Comparison of ENCODE assay signal across 9 mouse cellular contexts in the genomic region with DNA sequence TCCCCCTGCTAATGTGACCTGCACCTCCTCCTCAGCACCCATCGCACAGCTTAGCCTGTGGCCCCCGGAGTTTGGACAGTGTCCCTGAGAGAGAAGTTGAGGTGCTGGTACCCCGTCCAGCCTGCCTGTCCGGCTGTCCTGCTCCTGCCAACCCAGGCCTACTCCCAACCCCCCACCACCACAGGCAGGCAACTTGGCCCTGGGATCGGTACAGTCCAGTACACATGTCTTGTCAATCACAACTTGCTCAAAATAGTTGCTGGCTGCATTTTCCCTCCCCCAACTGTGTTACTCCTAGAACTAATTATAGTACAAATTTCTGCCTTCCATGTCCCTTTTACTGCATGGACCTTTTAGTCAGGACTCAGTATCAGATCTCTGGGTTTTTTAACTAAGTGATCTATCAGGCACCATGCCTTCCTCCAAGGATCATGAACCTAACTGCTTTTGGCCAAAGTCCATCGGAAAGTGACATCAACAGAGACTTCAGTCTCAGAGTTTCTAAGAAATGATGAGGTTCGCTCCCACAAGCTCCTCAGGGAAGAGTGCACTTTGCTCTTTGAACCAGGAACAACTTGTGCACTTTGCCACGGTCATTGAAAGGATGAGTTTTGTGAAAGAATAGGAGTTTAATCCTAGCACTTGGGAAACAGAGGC. TPM values are rescaled to one million over a fixed set of nuclear protein-coding genes. Genes with fewer than 3 reads are reported as not detected.
DNase-seq lines count a peak whose midpoint lies in the region; ATAC-seq and TF ChIP-seq lines count a peak whose summit lies in the region.
"Had no signal": no experiment of that assay in that cellular context is flagged by ENCODE, and none has a peak within 500 bp of the region (broad histone marks: within the 10 kb centered on the region; RNA-seq: fewer than 3 reads in every experiment).

A gene (minus strand): TSS at position 201 of the 657 bp plus-strand sequence.

- WGBS in neural tube, embryonic 13.5 days = 80% methylated on average over 8 of the region's 8 CpGs
- 42% methylated on average over 8 of the region's 8 CpGs for WGBS in heart, embryonic 13.5 days
- WGBS in kidney, postnatal 0 days = 75% methylated on average over 8 of the region's 8 CpGs
- WGBS in forebrain, embryonic 11.5 days = 83% methylated on average over 8 of the region's 8 CpGs

- no peak within 1 kb of the TSS for H3K4me3 ChIP-seq in neural tube, embryonic 13.5 days
- H3K4me3 ChIP-seq in heart, embryonic 13.5 days = peak within 1 kb of the TSS; percentile 44
- no peak within 1 kb of the TSS for H3K4me3 ChIP-seq in kidney, postnatal 0 days (replicated peaks; ENCODE audit: low read depth, low read length)
- H3K4me3 ChIP-seq in forebrain, embryonic 11.5 days (ENCODE audit: low read depth, low read length) = no peak within 1 kb of the TSS

- 0 out of 2 replicates have a peak, but pooled peaks cover 1% of the 10 kb centered on the region for H3K4me1 ChIP-seq in neural tube, embryonic 13.5 days (replicated peaks)
- H3K4me1 ChIP-seq in heart, embryonic 13.5 days = peaks cover 43% of the 10 kb centered on the region
- 0 out of 2 replicates have a peak, but pooled peaks cover 3% of the 10 kb centered on the region for H3K4me1 ChIP-seq in kidney, postnatal 0 days (replicated peaks; ENCODE audit: insufficient read depth, low read length)
- no peaks in the 10 kb centered on the region for H3K4me1 ChIP-seq in forebrain, embryonic 11.5 days (replicated peaks; ENCODE audit: control insufficient read depth, insufficient read depth, low read length)

- no peak for ATAC-seq in neural tube, embryonic 13.5 days (ENCODE audit: low read depth)
- ATAC-seq in heart, embryonic 13.5 days (ENCODE audit: extremely low read depth, insufficient number of reproducible peaks, low FRiP score, low TSS enrichment) = no peak
- no peak; the same call in 1 of the 2 replicates for ATAC-seq in kidney, postnatal 0 days (replicated peaks; ENCODE audit: low FRiP score, low read depth)
- ATAC-seq in forebrain, embryonic 11.5 days (replicated peaks; ENCODE audit: low FRiP score) = no peak

- no peaks in the 10 kb centered on the region for H3K36me3 ChIP-seq in neural tube, embryonic 13.5 days
- no peaks in the 10 kb centered on the region for H3K36me3 ChIP-seq in heart, embryonic 13.5 days
- no peaks in the 10 kb centered on the region for H3K36me3 ChIP-seq in kidney, postnatal 0 days (ENCODE audit: insufficient read depth, low read length)
- H3K36me3 ChIP-seq in forebrain, embryonic 11.5 days (ENCODE audit: control insufficient read depth, insufficient read depth, low read length) = no peaks in the 10 kb centered on the region

- DNase-seq in neural tube, embryonic 10.5 days (ENCODE audit: extremely low spot score, low spot score) = no peak
- DNase-seq in kidney, postnatal 0 days (ENCODE audit: low spot score) = no peak
- peak; percentile 74 for DNase-seq in yolk sac, embryonic 10.5 days (ENCODE audit: low spot score)
- DNase-seq in spleen, postnatal 10 days (ENCODE audit: low spot score in 2 of 2) = no peak
- no peak for DNase-seq in forebrain, embryonic 11.5 days (ENCODE audit: low spot score)
- DNase-seq in left cerebral cortex, postnatal 4 days = no peak

- no peak within 1 kb of the TSS for H3K27ac ChIP-seq in neural tube, embryonic 13.5 days (replicated peaks)
- peak within 1 kb of the TSS; percentile 98 for H3K27ac ChIP-seq in heart, embryonic 13.5 days (replicated peaks)
- H3K27ac ChIP-seq in kidney, postnatal 0 days = peak within 1 kb of the TSS; percentile 60; the same call in 1 of the 2 replicates
- no peak within 1 kb of the TSS for H3K27ac ChIP-seq in forebrain, embryonic 11.5 days (ENCODE audit: low read depth, low read length)
- H3K27ac ChIP-seq: macrophage had no signal

- H3K9ac ChIP-seq in neural tube, embryonic 13.5 days = 0 out of 2 replicates have a peak within 1 kb of the TSS, but pooled peaks have one; percentile 8
- H3K9ac ChIP-seq in heart, embryonic 13.5 days = peak within 1 kb of the TSS; percentile 82
- no peak within 1 kb of the TSS for H3K9ac ChIP-seq in kidney, postnatal 0 days (ENCODE audit: low read depth, low read length)
- H3K9ac ChIP-seq in forebrain, embryonic 11.5 days (ENCODE audit: low read length) = no peak within 1 kb of the TSS

- H3K4me2 ChIP-seq in neural tube, embryonic 13.5 days = no peak within 1 kb of the TSS
- H3K4me2 ChIP-seq in heart, embryonic 13.5 days = peak within 1 kb of the TSS; percentile 91
- H3K4me2 ChIP-seq in kidney, postnatal 0 days (ENCODE audit: low read length) = no peak within 1 kb of the TSS
- no peak within 1 kb of the TSS for H3K4me2 ChIP-seq in forebrain, embryonic 11.5 days (ENCODE audit: low read depth, low read length, severe bottlenecking)

- intact Hi-C loops in left cerebral cortex, postnatal 4 days (cut with DNase I) = no loop called here

- H3K27me3 ChIP-seq in neural tube, embryonic 13.5 days = peaks cover 66% of the 10 kb centered on the region
- 0 out of 2 replicates have a peak, but pooled peaks cover 3% of the 10 kb centered on the region for H3K27me3 ChIP-seq in heart, embryonic 13.5 days (replicated peaks)
- H3K27me3 ChIP-seq in kidney, postnatal 0 days (ENCODE audit: insufficient read depth, low read length) = no peaks in the 10 kb centered on the region
- H3K27me3 ChIP-seq in forebrain, embryonic 11.5 days (ENCODE audit: control insufficient read depth, insufficient read depth, low read length) = no peaks in the 10 kb centered on the region

- H3K9me3 ChIP-seq in neural tube, embryonic 13.5 days = no peaks in the 10 kb centered on the region
- no peaks in the 10 kb centered on the region for H3K9me3 ChIP-seq in heart, embryonic 13.5 days
- no peaks in the 10 kb centered on the region for H3K9me3 ChIP-seq in kidney, postnatal 0 days (replicated peaks; ENCODE audit: low read length)
- no peaks in the 10 kb centered on the region for H3K9me3 ChIP-seq in forebrain, embryonic 11.5 days (ENCODE audit: control insufficient read depth, low read length)

- no peak for TF ChIP-seq CTCF in kidney, postnatal 0 days (IDR thresholded peaks at IDR 0.05; ENCODE audit: low read depth)

RNA-seq across cellular contexts. Expression of the gene that starts here (rescaled TPM):
- 1.1 and 2.8 TPM in 2 replicates for polyA plus RNA-seq in neural tube, embryonic 13.5 days (2015; fragmentation: Nextera tagmentation; extraction: Ambion mirVana)
- polyA plus RNA-seq in heart, embryonic 13.5 days (2015; fragmentation: Nextera tagmentation; extraction: Ambion mirVana) = 131 and 134 TPM in 2 replicates
- polyA plus RNA-seq in kidney, postnatal 0 days (2015; fragmentation: Nextera tagmentation; extraction: Ambion mirVana) = 0.32 and 0.33 TPM in 2 replicates
- 0.13 and 0.35 TPM in 2 replicates for polyA plus RNA-seq in forebrain, embryonic 11.5 days (2014; fragmentation: Nextera tagmentation; extraction: Ambion mirVana)
- total RNA-seq in left cerebral cortex, postnatal 4 days (2021) = under 1 TPM; 0.16 to 0.28 TPM
- polyA plus RNA-seq: macrophage had no signal

Comparison
In these comparisons a context has a peak if more than half of its experiments do, and no peak if none do; other contexts are left out.
1. RNA of the gene that starts here (polyA plus RNA-seq): 131 to 134 TPM in heart, embryonic 13.5 days; 1.1 to 2.8 TPM in neural tube, embryonic 13.5 days, 0.13 to 0.35 TPM in forebrain, embryonic 11.5 days and 0.32 to 0.33 TPM in kidney, postnatal 0 days; every median in the first group is over 10 times any median in the second.
2. H3K27ac ChIP-seq: peak in heart, embryonic 13.5 days (single experiment) and kidney, postnatal 0 days (single experiment); none in neural tube, embryonic 13.5 days (single experiment) and forebrain, embryonic 11.5 days (single experiment).
3. H3K9ac ChIP-seq: peak in neural tube, embryonic 13.5 days (single experiment) and heart, embryonic 13.5 days (single experiment); none in kidney, postnatal 0 days (single experiment) and forebrain, embryonic 11.5 days (single experiment).